Mouse (Mus musculus) lung, embryonic 16.5 days (tissue): ENCODE results near the gene Smgc. TPM values are rescaled to one million over a fixed set of nuclear protein-coding genes. Genes with fewer than 3 reads are reported as not detected.
"Not testable (repeated sequence)": the region's sequence is repeated elsewhere in the genome, so short reads cannot be mapped to it uniquely, and the experiment has no call there.

Experiments
- ATAC-seq: fragments of 200-750 bp; cut with Nextera tagmentation; 2 replicates; pipeline ENCODE4 v1.8.0; 2017; ENCODE audit warnings: low read depth, mild to moderate bottlenecking, moderate library complexity
- H3K27ac ChIP-seq: fragments of 300-500 bp; sonication (generic); 2 replicates; pipeline ENCODE4 v1.5.1; 2014; ENCODE audit warnings: mild to moderate bottlenecking, control low read depth, low read length
- H3K27me3 ChIP-seq: fragments of 300-500 bp; sonication (generic); 2 replicates; pipeline ENCODE4 v1.6.1; 2014; ENCODE audit warnings: low read depth, low read length, mixed read lengths; ENCODE audit not compliant: control insufficient read depth, insufficient read depth
- H3K36me3 ChIP-seq: fragments of 300-500 bp; sonication (generic); 2 replicates; pipeline ENCODE4 v1.6.1; 2014; ENCODE audit warnings: low read length; ENCODE audit not compliant: control insufficient read depth, insufficient read depth
- H3K4me1 ChIP-seq: fragments of 300-500 bp; sonication (generic); replicated peaks from 2 replicates; pipeline ENCODE4 v1.6.1; 2014; ENCODE audit warnings: low read length, mixed read lengths; ENCODE audit not compliant: control insufficient read depth, insufficient read depth
- H3K4me2 ChIP-seq: fragments of 300-500 bp; sonication (generic); 2 replicates; pipeline ENCODE4 v1.6.1; 2014; ENCODE audit warnings: low read depth, low read length, control low read depth
- H3K4me3 ChIP-seq: fragments of 300-500 bp; sonication (generic); 2 replicates; pipeline ENCODE4 v1.5.1; 2014; ENCODE audit warnings: mild to moderate bottlenecking, low read length, control low read depth
- H3K9ac ChIP-seq: fragments of 300-500 bp; sonication (generic); 2 replicates; pipeline ENCODE4 v1.6.1; 2014; ENCODE audit warnings: low read length, control low read depth
- H3K9me3 ChIP-seq: fragments of 300-500 bp; sonication (generic); 2 replicates; pipeline ENCODE4 v1.6.1; 2016; ENCODE audit warnings: low read length; ENCODE audit not compliant: control insufficient read depth
- WGBS: fragments of 180-500 bp; shearing (Covaris S2); extraction: QIAGEN DNeasy Blood & Tissue Kit; methylation state at CpG from one replicate; pipeline ENCODE4 v1.1.7; 2014; 5-methylcytosine and 5-hydroxymethylcytosine counted together
- polyA plus RNA-seq: library from polyadenylated mRNA; unstranded; fragments of >200 nt; fragmentation: Nextera tagmentation; extraction: Ambion mirVana; gene quantifications from 2 replicates; pipeline ENCODE4 v1.2.1, GENCODE M21; 2015

Gene Smgc
- not detected in 2 replicates for polyA plus RNA-seq

GRCm38 (mm10) chr15:91837965-91838364 lies at the start of gene Smgc:
TSS of gene Smgc (plus strand) at chr15:91838265.
- H3K27ac ChIP-seq, result no peak within 1 kb of the TSS
- no peak within 1 kb of the TSS for H3K9ac ChIP-seq
- no peaks in the 10 kb centered on the region for H3K36me3 ChIP-seq
- H3K4me1 ChIP-seq, result no peaks in the 10 kb centered on the region
- H3K27me3 ChIP-seq, result no peaks in the 10 kb centered on the region
- WGBS, result 80% methylated on average over 7 of the region's 7 CpGs
- H3K9me3 ChIP-seq, result no peaks in the 10 kb centered on the region
- no peak within 1 kb of the TSS for H3K4me2 ChIP-seq
- ATAC-seq, result no peak
- H3K4me3 ChIP-seq, result no peak within 1 kb of the TSS

GRCm38 (mm10) chr15:91788338-91788737 lies 49.7 kb upstream of the Smgc start:
- H3K36me3 ChIP-seq, result no peaks in the 10 kb centered on the region
- no peak for ATAC-seq

GRCm38 (mm10) chr15:91806463-91806862 lies 31.6 kb upstream of the Smgc start:
- Histone ChIP-seq H3K4me2 (no peak overlapping the region), H3K27me3 (no peaks in the 10 kb centered on the region), H3K9me3 (no peaks in the 10 kb centered on the region), H3K9ac (no peak overlapping the region), H3K4me1 (no peaks in the 10 kb centered on the region), H3K4me3 (no peak overlapping the region), H3K27ac (no peak overlapping the region), H3K36me3 (peaks cover 5% of the 10 kb centered on the region; the same call in 1 of the 2 replicates)
- WGBS, result 80% methylated on average over 4 of the region's 4 CpGs
- no peak for ATAC-seq

More at GRCm38 (mm10) chr15:91788338-91788737, 49.7 kb upstream of the Smgc start:
- 90% methylated on average over 11 of the region's 11 CpGs for WGBS
- no peak overlapping the region for H3K9ac ChIP-seq
- no peaks in the 10 kb centered on the region for H3K27me3 ChIP-seq
- no peak overlapping the region for H3K4me3 ChIP-seq
- no peaks in the 10 kb centered on the region for H3K9me3 ChIP-seq
- H3K4me1 ChIP-seq, result no peaks in the 10 kb centered on the region
- H3K4me2 ChIP-seq, result no peak overlapping the region
- no peak overlapping the region for H3K27ac ChIP-seq

GRCm38 (mm10) chr15:91835319-91835718 lies 2.7 kb upstream of the Smgc start:
- Histone ChIP-seq H3K4me2 (no peak overlapping the region), H3K9ac (no peak overlapping the region), H3K36me3 (no peaks in the 10 kb centered on the region), H3K27ac (no peak overlapping the region), H3K4me3 (no peak overlapping the region), H3K9me3 (no peaks in the 10 kb centered on the region), H3K4me1 (no peaks in the 10 kb centered on the region), H3K27me3 (no peaks in the 10 kb centered on the region)
- ATAC-seq, result no peak; the same call in 1 of the 2 replicates
- WGBS, result 65% methylated on average over 6 of the region's 6 CpGs

GRCm38 (mm10) chr15:91864130-91864529 lies 26.1 kb downstream of the Smgc start:
- H3K36me3 ChIP-seq, H3K9me3 ChIP-seq, H3K27me3 ChIP-seq, H3K27ac ChIP-seq, ATAC-seq, H3K9ac ChIP-seq, H3K4me1 ChIP-seq, H3K4me2 ChIP-seq, H3K4me3 ChIP-seq: not testable (repeated sequence)
- WGBS, result 38% methylated on average over 5 of the region's 5 CpGs

- Histone ChIP-seq H3K9ac (no peak overlapping the region), H3K36me3 (no peaks in the 10 kb centered on the region), H3K4me1 (no peaks in the 10 kb centered on the region), H3K9me3 (no peaks in the 10 kb centered on the region), H3K27me3 (no peaks in the 10 kb centered on the region), H3K27ac (no peak overlapping the region), H3K4me2 (no peak overlapping the region), H3K4me3 (no peak overlapping the region)
- no peak for ATAC-seq
- WGBS, result 60% methylated on average over 6 of the region's 6 CpGs
Measured at GRCm38 (mm10) chr15:91900245-91900644, 62.2 kb downstream of the Smgc start.

GRCm38 (mm10) chr15:91907046-91907445 lies 69.0 kb downstream of the Smgc start:
- H3K9ac ChIP-seq, H3K27ac ChIP-seq, H3K4me1 ChIP-seq, H3K36me3 ChIP-seq, H3K27me3 ChIP-seq, H3K4me2 ChIP-seq, H3K4me3 ChIP-seq, H3K9me3 ChIP-seq, ATAC-seq: not testable (repeated sequence)
- 90% methylated on average over 3 of the region's 11 CpGs for WGBS

Other genes with a start within 250 kb of the Smgc start
- gene Lrrk2, start 165.1 kb upstream of the Smgc start, polyA plus RNA-seq, result 9.2 and 10.7 TPM in 2 replicates
- 0.75 and 0.80 TPM in 2 replicates for gene Cntn1, start 212.9 kb downstream of the Smgc start, polyA plus RNA-seq